Mouse (Mus musculus) forebrain, embryonic 14.5 days (tissue): ENCODE measurements around the gene Runx1. TPM values are rescaled to one million over a fixed set of nuclear protein-coding genes. Genes with fewer than 3 reads are reported as not detected.

Experiments used
- ATAC-seq: fragments of 200-750 bp; cut with Nextera tagmentation; 2 replicates; pipeline ENCODE4 v1.8.0; 2017; ENCODE audit warnings: mild to moderate bottlenecking, moderate library complexity
- DNase-seq: peaks from one replicate; pipeline ENCODE4 v3.0.0-alpha.2; 2015; ENCODE audit warnings: low spot score
- H3K27ac ChIP-seq: fragments of 300-500 bp; sonication (generic); 2 replicates; pipeline ENCODE4 v1.5.1; 2014; ENCODE audit warnings: low read depth, mild to moderate bottlenecking, control low read depth, low read length, moderate library complexity
- H3K27me3 ChIP-seq: fragments of 300-500 bp; sonication (generic); replicated peaks from 2 replicates; pipeline ENCODE4 v1.6.1; 2014; ENCODE audit warnings: low read length, control low read depth, mixed read lengths; ENCODE audit not compliant: control insufficient read depth, insufficient read depth
- H3K36me3 ChIP-seq: fragments of 300-500 bp; sonication (generic); 2 replicates; pipeline ENCODE4 v1.6.1; 2014; ENCODE audit warnings: low read length, control low read depth; ENCODE audit not compliant: control insufficient read depth, insufficient read depth
- H3K4me1 ChIP-seq: fragments of 300-500 bp; sonication (generic); 2 replicates; pipeline ENCODE4 v1.6.1; 2014; ENCODE audit warnings: antibody characterized with exemption, low read length, control low read depth; ENCODE audit not compliant: control insufficient read depth, insufficient read depth
- H3K4me2 ChIP-seq: fragments of 300-500 bp; sonication (generic); 2 replicates; pipeline ENCODE4 v1.6.1; 2014; ENCODE audit warnings: mild to moderate bottlenecking, control low read depth, low read length
- H3K4me3 ChIP-seq: fragments of 300-500 bp; sonication (generic); 2 replicates; pipeline ENCODE4 v1.5.1; 2014; ENCODE audit warnings: low read depth, low read length, control low read depth
- H3K9ac ChIP-seq: fragments of 300-500 bp; sonication (generic); 2 replicates; pipeline ENCODE4 v1.6.1; 2014; ENCODE audit warnings: mild to moderate bottlenecking, low read length, control low read depth, moderate library complexity
- H3K9me3 ChIP-seq: fragments of 300-500 bp; sonication (generic); replicated peaks from 2 replicates; pipeline ENCODE4 v1.6.1; 2016; ENCODE audit warnings: low read length, control low read depth, mixed read lengths; ENCODE audit not compliant: control insufficient read depth
- WGBS: fragments of 180-500 bp; shearing (Covaris S2); extraction: QIAGEN DNeasy Blood & Tissue Kit; methylation state at CpG from one replicate; pipeline ENCODE4 v1.1.7; 2014; 5-methylcytosine and 5-hydroxymethylcytosine counted together
- polyA plus RNA-seq: library from polyadenylated mRNA; unstranded; fragments of >200 nt; fragmentation: Nextera tagmentation; extraction: Ambion mirVana; gene quantifications from 2 replicates; pipeline ENCODE4 v1.2.1, GENCODE M21; 2014

The Runx1 gene
- 0.39 and 0.40 TPM in 2 replicates for polyA plus RNA-seq

GRCm38 (mm10) chr16:92825908-92826650, at the start of gene Runx1:
TSS of gene Runx1 (minus strand) at chr16:92826149.
- ATAC-seq (no peak), DNase-seq (no peak)
- 89% methylated on average over 11 of the region's 11 CpGs for WGBS
- H3K9me3 ChIP-seq, result no peaks in the 10 kb centered on the region
- H3K27ac ChIP-seq, result no peak within 1 kb of the TSS
- no peaks in the 10 kb centered on the region for H3K27me3 ChIP-seq
- H3K4me2 ChIP-seq, result no peak within 1 kb of the TSS
- H3K36me3 ChIP-seq, result no peaks in the 10 kb centered on the region
- no peak within 1 kb of the TSS for H3K4me3 ChIP-seq
- H3K4me1 ChIP-seq, result peaks cover 10% of the 10 kb centered on the region
- H3K9ac ChIP-seq, result no peak within 1 kb of the TSS

GRCm38 (mm10) chr16:92874015-92874414, 48.1 kb upstream of the Runx1 start:
- Histone ChIP-seq H3K4me1 (no peaks in the 10 kb centered on the region), H3K9ac (no peak overlapping the region), H3K9me3 (no peaks in the 10 kb centered on the region), H3K4me3 (no peak overlapping the region), H3K27ac (no peak overlapping the region), H3K4me2 (no peak overlapping the region), H3K27me3 (no peaks in the 10 kb centered on the region), H3K36me3 (no peaks in the 10 kb centered on the region)
- no peak for ATAC-seq
- 93% methylated on average over 3 of the region's 3 CpGs for WGBS
- no peak for DNase-seq

GRCm38 (mm10) chr16:92871728-92872127, 45.8 kb upstream of the Runx1 start:
- Histone ChIP-seq H3K36me3 (no peaks in the 10 kb centered on the region), H3K4me3 (no peak overlapping the region), H3K4me1 (no peaks in the 10 kb centered on the region), H3K9ac (no peak overlapping the region), H3K27me3 (no peaks in the 10 kb centered on the region), H3K27ac (no peak overlapping the region), H3K9me3 (no peaks in the 10 kb centered on the region), H3K4me2 (no peak overlapping the region)
- ATAC-seq, result no peak
- no peak for DNase-seq
- 93% methylated on average over 11 of the region's 11 CpGs for WGBS

GRCm38 (mm10) chr16:92868550-92868949, 42.6 kb upstream of the Runx1 start:
- WGBS, result 85% methylated on average over 4 of the region's 4 CpGs

GRCm38 (mm10) chr16:92867261-92867935, 41.4 kb upstream of the Runx1 start:
- Histone ChIP-seq H3K9ac (no peak overlapping the region), H3K36me3 (no peaks in the 10 kb centered on the region), H3K27me3 (no peaks in the 10 kb centered on the region), H3K4me1 (no peaks in the 10 kb centered on the region), H3K27ac (no peak overlapping the region), H3K9me3 (no peaks in the 10 kb centered on the region), H3K4me2 (no peak overlapping the region), H3K4me3 (no peak overlapping the region)
- ATAC-seq (no peak), DNase-seq (no peak)
- 80% methylated on average over 9 of the region's 9 CpGs for WGBS

More at GRCm38 (mm10) chr16:92868550-92868949, 42.6 kb upstream of the Runx1 start:
- DNase-seq, result no peak
- no peak for ATAC-seq
- H3K4me1 ChIP-seq, result no peaks in the 10 kb centered on the region
- no peak overlapping the region for H3K4me2 ChIP-seq
- H3K27ac ChIP-seq, result no peak overlapping the region
- H3K36me3 ChIP-seq, result no peaks in the 10 kb centered on the region
- no peaks in the 10 kb centered on the region for H3K9me3 ChIP-seq
- no peaks in the 10 kb centered on the region for H3K27me3 ChIP-seq
- no peak overlapping the region for H3K4me3 ChIP-seq
- H3K9ac ChIP-seq, result no peak overlapping the region

GRCm38 (mm10) chr16:92865314-92865713, 39.4 kb upstream of the Runx1 start:
- ATAC-seq (no peak), DNase-seq (no peak)
- 91% methylated on average over 3 of the region's 3 CpGs for WGBS
- Histone ChIP-seq H3K4me2 (no peak overlapping the region), H3K36me3 (no peaks in the 10 kb centered on the region), H3K4me3 (no peak overlapping the region), H3K9ac (no peak overlapping the region), H3K4me1 (no peaks in the 10 kb centered on the region), H3K27ac (no peak overlapping the region), H3K9me3 (no peaks in the 10 kb centered on the region), H3K27me3 (no peaks in the 10 kb centered on the region)

- no peak for DNase-seq
- no peak overlapping the region for H3K4me2 ChIP-seq
These were observed 38.2 kb upstream of the Runx1 start for GRCm38 (mm10) chr16:92864191-92864590.

GRCm38 (mm10) chr16:92863179-92863578, 37.2 kb upstream of the Runx1 start:
- Histone ChIP-seq H3K4me1 (no peaks in the 10 kb centered on the region), H3K27ac (no peak overlapping the region), H3K4me2 (no peak overlapping the region), H3K4me3 (no peak overlapping the region), H3K9me3 (no peaks in the 10 kb centered on the region), H3K9ac (no peak overlapping the region), H3K27me3 (no peaks in the 10 kb centered on the region), H3K36me3 (no peaks in the 10 kb centered on the region)
- ATAC-seq (no peak), DNase-seq (no peak)

More at GRCm38 (mm10) chr16:92864191-92864590, 38.2 kb upstream of the Runx1 start:
- Histone ChIP-seq H3K27me3 (no peaks in the 10 kb centered on the region), H3K27ac (no peak overlapping the region), H3K4me1 (no peaks in the 10 kb centered on the region), H3K36me3 (no peaks in the 10 kb centered on the region), H3K4me3 (no peak overlapping the region), H3K9me3 (no peaks in the 10 kb centered on the region), H3K9ac (no peak overlapping the region)
- WGBS, result 79% methylated on average over 2 of the region's 2 CpGs
- ATAC-seq, result no peak

GRCm38 (mm10) chr16:92862430-92862829, 36.5 kb upstream of the Runx1 start:
- 89% methylated on average over 4 of the region's 4 CpGs for WGBS
- DNase-seq, result no peak

More at GRCm38 (mm10) chr16:92862430-92862829, 36.5 kb upstream of the Runx1 start:
- no peaks in the 10 kb centered on the region for H3K4me1 ChIP-seq
- H3K4me3 ChIP-seq, result no peak overlapping the region
- no peak overlapping the region for H3K9ac ChIP-seq
- no peaks in the 10 kb centered on the region for H3K36me3 ChIP-seq
- no peak overlapping the region for H3K4me2 ChIP-seq
- no peaks in the 10 kb centered on the region for H3K9me3 ChIP-seq
- ATAC-seq, result no peak
- no peak overlapping the region for H3K27ac ChIP-seq
- no peaks in the 10 kb centered on the region for H3K27me3 ChIP-seq
